Mouse (Mus musculus): Measurements from ENCODE around the gene Cd81. TPM values are rescaled to one million over a fixed set of nuclear protein-coding genes. Genes with fewer than 3 reads are reported as not detected.

Cd81 gene
- total RNA-seq (2021) = 100 to 1,000 TPM; 176 to 209 TPM
- long read RNA-seq, experiment 1, transcript Cd81-201 (8 exons, 1,533 nt) = major isoform, 501 of 519 reads
- long read RNA-seq, experiment 1, partial matches to known transcripts = 0 of 519 reads
- long read RNA-seq, experiment 1, other reads (novel, unspliced or antisense) = 18 of 519 reads
- long read RNA-seq, experiment 2, transcript Cd81-201 (8 exons, 1,533 nt) = major isoform, 524 of 548 reads
- long read RNA-seq, experiment 2, partial matches to known transcripts = 15 of 548 reads
- long read RNA-seq, experiment 2, other reads (novel, unspliced or antisense) = 9 of 548 reads

DNA sequence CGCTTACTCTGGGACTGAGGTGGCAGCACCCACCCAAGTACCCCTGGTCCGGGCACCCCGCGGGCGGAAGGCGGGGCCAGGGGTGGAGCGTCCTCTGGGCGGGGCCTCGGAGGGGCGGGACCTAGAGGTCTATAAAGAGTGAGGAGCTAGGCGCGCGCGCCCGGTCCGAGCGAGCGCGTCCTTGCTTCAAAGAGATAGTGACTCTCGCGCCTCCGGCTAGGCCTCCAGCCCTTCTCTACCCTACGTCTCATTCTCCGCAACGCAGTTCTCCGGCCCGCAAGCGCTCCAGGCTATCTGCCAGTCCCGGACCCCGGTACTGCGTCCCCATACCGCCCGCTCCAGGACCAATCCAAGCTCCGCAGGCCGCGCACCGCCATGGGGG, at the start of gene Cd81:
Gene Cd81 (plus strand): TSS at position 114 of the 382 bp plus-strand sequence.
- peak; percentile 88 for DNase-seq
- intact Hi-C loops (cut with DNase I; ENCODE audit: low total_unique reads) = loop anchor here (5.0 kb wide), 1 partner anchor 35 kb away; no protein-coding TSS in a partner anchor

DNA sequence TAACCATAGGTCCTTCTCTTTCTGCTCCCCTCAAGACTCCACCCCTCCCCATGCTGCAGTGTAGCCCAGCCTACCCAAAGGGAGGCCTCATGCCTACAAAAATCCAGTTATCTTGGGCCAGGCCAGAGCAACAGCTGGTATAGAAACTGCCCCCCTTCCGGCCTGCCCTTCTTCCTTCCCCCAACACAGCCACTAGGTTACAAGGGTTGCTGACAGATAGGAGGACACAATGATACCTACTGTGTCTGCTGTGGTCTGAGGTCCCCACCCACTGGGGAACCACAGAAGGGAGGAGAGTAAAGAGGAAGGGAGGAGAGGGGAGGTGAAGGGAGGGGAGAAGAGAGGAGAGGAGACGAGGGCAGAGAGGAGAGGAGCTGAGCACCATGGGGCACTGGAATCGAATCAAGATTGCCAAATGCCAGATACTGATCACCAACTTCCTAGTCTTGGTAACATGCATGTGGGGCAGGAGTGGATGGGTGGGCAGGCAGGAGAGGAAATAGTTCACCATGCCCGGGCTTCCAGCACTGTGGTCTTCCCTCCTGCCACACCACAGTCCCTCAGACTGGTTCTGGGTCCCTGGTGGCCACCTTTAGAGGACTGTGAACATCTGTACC, 47.7 kb upstream of the Cd81 start, which contains the start of gene Tspan32:
Gene Tspan32 (plus strand): TSS at position 320 of the 617 bp plus-strand sequence.
- DNase-seq = no peak
- intact Hi-C loops (cut with DNase I; ENCODE audit: low total_unique reads) = loop anchor here (5.0 to 10.0 kb wide), 2 partner anchors 132 to 470 kb away; partner anchors contain the start of gene Slc22a18

DNA sequence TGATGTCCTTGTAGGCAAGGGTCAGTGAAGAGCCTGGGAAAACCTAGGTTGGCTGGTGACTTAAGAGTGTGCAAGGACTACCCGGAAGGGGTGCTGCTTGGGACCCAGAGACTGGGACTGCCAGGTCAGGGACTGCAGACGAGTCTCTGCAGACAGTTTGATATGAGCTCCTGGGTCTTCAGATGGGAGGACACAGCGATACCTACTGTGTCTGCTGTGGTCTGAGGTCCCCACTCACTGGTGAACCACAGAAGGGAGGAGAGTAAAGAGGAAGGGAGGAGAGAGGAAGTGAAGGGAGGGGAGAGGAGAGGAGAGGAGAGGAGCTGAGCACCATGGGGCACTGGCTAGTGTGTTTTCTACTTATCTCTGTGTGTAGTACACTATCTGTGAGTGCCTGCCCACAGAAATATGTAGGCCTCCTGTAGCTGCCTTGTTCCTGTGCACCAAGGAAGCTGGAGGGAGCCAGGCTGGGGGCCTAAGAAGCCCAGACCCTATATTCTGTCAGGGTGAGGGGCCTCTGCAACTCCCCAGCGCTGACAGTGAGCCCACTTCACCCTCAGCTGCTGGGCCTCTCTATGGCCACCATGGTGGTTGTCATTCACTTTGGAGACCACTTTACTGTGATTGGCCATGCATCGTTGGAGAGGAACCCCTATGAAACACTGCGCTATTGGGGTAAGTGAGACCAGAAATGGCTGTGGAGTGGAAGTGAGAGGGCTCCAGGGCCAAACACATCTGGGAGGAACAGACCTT, 47.0 kb upstream of the Cd81 start:
- no peak for DNase-seq
- intact Hi-C loops (cut with DNase I; ENCODE audit: low total_unique reads) = loop anchor here (2.0 to 10.0 kb wide), 3 partner anchors 81 to 469 kb away; partner anchors contain the start of gene Slc22a18

DNA sequence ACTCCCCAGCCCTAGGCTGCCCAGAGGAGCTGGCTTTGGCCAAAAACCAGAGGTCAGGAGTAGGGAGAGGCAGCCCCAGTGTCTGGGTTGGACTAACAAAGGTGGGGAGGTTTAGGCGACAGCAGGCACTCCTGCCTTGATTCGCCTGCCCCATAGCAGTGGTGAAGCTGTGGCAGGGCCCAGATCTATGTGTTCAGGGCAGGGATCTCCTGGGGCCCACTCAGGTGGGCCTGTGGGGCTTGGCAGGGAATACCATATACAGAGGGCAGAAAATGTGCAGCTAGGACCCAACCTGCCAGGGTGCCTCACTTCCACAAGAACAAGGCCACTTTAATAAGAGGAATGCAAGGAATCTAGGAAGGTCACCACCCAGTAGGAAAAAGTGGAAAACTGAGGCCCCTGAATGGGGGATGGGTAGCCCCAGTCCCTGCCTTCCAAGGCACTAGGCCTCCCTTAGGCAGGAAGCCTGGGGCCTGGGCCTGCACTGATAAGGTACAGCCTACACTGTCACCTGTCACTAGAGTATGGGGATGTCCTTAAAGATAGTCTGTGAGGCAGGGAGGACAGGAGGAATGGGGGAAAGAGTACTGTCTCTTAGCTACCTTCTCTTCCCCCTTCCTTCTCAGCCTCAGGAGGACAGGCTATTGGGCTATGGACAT, 46.3 kb upstream of the Cd81 start:
- no peak for DNase-seq
- intact Hi-C loops (cut with DNase I; ENCODE audit: low total_unique reads) = loop anchor here (2.0 to 10.0 kb wide), 3 partner anchors 81 to 469 kb away; partner anchors contain the start of gene Slc22a18

DNA sequence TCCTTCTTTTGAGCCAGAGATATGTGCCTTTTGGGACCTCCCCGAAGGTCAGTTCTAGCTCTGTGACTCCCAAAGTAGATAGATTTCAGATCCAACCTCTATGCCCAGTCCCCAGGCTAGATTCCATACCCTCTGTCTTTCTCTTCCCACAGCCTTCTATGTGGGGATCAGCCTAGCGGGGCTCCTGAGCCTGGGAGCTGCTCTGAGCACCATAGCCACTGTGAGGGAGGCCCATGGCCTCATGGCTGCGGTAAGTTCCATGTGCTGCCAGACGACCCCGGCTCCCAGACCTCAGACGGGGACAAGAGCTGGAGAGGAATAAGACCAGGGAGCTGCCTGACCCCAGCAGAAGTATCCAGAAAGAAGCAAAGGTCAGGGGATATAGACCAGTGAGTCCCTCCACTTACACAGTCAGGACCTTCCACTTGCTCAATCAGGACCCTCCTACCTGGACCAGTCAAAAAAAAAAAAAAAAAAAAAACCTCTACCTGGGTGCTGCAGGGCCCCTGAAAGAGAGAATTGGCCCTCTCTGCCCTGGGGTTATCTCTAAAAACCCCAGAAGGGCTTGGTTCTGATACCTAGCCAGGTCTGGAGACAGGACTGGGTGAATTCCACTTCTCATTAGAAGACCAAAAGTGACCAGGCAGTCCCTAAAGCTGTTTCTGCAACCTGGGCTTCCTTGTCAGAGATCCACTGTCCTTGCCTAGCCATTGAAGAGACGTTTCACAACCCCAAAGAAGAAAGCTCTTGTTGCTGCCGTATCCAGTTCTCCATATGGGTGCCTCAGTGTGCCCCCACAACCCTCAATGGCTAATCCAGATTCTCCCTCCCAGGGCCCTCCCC, 45.6 kb upstream of the Cd81 start:
- intact Hi-C loops (cut with DNase I; ENCODE audit: low total_unique reads) = loop anchor here (2.0 to 10.0 kb wide), 3 partner anchors 80 to 468 kb away; partner anchors contain the start of gene Slc22a18
- no peak for DNase-seq

DNA sequence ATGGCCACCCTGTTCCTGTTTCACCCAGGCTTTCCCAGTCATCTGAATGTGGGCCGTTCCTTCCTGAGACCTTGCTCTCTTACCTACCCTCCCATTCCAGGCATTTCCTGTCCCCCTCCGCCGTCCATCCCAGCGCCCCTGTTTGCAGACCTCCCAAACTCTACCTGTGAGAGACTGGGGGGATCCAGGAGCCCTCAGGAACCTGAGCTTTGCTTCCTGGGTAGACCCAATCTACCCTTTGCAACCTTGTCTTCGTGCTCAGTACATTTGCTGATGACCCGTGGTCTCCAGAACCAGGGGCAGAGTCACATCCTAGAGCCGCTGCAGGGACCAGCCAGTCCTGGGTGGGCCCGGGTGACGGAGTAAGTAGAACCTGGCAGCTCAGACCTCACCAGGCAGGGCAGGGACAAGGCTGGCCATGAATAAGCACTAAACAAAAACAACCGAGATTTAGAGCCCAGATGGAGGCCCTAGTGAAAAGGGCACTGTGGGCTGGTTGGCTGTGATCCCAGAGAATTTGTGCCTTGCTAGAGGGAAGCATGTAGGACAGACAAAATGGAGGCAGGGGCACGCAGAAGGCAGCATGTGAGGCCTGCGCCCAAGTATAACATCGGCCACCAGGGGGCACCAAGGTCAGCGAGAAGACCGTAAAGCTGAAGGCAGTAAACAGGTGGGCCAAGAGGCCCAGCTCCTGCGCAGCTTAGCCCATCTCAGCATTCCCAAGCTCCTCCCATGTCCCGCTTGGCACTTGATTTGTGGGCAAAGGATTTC, 44.8 kb upstream of the Cd81 start:
- intact Hi-C loops (cut with DNase I; ENCODE audit: low total_unique reads) = loop anchor here (2.0 to 10.0 kb wide), 3 partner anchors 79 to 467 kb away; partner anchors contain the start of gene Slc22a18
- DNase-seq = peak; percentile 94

DNA sequence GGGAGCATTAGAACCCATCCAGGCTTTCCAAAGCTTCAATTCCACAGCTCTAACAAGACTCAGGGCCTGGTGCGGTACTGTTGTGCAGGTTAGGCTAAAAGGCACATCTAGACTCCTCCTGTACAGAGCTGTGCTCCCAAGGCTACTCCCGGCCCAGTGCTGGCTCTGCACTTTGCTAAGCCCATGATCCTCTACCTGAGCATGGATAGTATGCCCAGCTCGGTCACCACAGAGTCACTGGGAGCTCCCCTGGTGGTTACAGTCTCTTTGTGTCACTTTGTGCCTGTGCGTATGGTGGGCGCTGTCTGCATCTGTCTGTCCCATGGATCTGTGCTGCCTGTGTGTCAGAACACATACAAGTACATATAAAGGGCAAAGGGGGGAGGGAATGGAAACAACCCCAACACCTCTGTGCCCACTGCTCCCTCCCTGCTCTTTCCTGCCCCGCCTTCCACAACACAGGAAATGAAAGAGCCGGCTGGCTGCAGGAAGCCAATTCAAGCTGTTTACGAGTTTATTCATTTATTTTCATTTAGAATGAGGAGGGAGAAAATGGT, 44.1 kb upstream of the Cd81 start:
- DNase-seq = peak; percentile 49
- intact Hi-C loops (cut with DNase I; ENCODE audit: low total_unique reads) = loop anchor here (5.0 to 10.0 kb wide), 2 partner anchors 129 to 466 kb away; partner anchors contain the start of gene Slc22a18

DNA sequence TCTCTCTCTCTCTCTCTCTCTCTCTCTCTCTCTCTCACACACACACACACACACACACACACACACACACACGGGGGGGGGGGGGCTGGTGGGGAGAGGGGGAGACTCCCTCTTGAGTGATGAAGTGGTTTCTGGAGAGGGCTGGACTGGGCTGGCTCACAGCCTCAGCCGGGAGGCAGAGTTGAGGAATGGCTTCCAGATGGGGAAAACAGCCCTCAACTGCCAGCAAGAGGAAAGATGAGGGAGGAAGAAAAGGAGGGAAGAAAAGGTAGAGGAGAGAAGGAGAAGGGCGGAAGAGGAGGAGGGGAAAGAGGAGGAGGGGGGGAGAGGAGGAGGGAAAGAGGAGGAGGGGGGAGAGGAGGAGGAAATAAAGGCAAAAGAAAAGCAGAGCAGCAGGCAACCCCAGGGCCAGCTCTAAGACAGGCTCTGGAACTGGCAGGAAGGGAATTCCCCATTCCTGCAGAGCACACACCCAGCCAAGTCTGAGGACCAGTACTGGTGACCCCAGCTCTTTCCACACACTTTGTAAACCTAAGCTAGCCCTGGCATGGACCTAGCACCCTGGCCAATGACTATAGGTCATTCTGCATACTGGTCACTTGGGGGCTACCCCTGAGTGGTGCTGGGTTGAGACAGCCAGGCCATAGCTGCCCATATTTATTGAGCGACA, 43.4 kb upstream of the Cd81 start:
- intact Hi-C loops (cut with DNase I; ENCODE audit: low total_unique reads) = loop anchor here (5.0 to 10.0 kb wide), 2 partner anchors 128 to 466 kb away; partner anchors contain the start of gene Slc22a18
- DNase-seq = peak; percentile 70

DNA sequence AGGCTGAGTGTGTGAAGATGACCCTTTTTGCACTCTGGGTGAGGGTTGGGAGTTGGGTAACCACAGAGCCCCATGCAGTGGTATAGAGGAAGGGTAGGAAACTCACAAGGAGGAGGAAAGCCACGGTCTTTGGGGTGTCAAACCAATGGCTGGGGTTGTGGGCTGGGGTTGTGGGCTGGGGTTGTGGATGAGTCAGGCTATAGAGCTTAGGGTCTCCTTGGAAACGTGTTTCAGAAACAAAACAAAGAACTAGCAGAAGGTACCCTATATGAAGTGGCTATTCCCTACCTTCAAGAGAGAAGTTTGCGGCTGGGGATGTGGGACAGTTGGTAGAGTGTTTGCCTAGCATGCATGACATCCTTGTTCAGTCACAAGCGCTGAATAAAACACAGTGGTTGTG, 42.5 kb upstream of the Cd81 start:
- no peak for DNase-seq
- intact Hi-C loops (cut with DNase I; ENCODE audit: low total_unique reads) = loop anchor here (5.0 to 10.0 kb wide), 2 partner anchors 127 to 465 kb away; partner anchors contain the start of gene Slc22a18

DNA sequence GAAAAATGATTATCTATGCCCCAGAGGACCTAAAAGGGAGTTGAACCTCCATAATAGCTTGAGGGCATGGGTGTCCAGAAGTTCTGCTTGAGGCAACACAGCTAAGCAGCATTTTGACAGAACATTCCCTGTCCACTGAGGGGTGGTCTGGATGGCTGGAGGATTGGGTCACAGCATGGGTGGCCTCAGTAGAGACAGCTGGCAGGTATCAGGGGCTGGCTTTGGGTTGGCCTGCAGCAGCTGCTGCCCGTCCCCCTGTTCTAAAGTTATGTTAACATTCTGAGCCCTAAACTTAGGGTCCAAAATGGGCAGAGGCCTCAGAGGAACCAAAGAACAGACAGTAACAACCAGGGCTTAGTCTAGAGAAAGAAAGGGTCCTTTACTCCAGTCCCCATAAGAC, 41.3 kb upstream of the Cd81 start:
- DNase-seq = no peak
- intact Hi-C loops (cut with DNase I; ENCODE audit: low total_unique reads) = no loop called here

DNA sequence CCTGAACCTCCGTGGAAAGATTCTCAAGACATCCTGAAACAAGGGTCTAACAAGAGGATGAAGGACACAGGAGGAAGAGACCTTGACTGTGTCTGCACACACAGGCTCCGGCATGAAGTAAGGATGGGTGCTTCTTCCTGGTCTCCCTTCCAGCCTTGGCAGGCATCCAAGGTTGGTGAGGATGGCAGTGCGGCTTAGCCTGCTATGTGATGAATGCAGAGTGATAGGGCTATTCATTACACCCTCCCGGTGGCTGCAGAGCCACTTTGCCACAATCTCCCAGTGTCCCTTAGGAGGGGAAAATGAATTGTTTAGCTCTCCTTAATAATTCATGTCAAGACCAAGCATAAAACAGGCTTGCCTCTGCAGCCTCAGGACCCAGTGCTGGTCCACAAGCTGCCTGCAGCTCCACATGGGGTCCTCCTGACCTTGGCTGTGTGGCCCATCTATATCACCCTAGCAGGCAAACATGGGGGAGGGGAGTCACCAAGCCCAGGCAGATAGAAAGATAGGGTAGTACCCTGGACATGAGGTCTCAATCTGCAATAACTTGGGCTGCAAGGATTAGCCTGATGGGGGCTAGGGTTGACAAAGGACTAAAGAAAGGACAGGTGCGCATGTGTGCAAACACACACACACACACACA, 40.2 kb upstream of the Cd81 start:
- intact Hi-C loops (cut with DNase I; ENCODE audit: low total_unique reads) = no loop called here
- peak; percentile 40 for DNase-seq

DNA sequence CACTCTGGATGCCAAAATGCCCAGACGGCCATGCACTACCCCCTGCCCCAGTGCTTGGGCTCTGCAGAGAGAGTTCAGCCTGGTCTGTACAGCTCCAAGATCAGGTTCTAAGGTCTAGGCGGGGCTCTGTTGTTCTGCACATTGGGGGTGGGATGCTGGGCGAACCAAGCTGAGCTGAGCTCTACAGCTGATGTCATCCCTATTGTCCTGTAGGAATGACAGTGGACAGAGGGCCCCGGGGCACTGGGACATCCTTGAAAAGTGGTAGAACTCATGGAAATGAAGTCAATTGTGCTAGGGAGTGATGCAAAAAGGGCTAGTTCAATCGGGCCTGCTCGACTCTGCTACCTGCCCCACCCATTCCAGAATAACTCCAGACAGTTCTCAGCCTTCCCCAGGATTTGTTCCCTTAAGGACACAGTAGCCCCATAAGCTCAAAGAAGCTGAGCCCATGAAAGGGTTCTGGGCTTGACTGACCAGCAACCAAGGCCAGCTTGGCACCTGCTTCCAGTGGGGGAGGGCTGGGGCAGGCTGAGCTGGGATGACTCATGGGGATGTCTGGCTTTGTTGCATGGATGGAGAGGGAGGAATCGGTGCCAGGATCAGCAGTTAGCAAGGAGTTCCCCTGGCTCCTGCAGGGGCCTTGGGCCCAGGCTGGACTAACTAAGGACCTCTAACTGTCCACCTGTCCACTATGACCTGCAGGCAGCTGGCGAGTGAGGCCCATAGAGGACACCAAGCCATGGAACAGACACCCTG, 38.9 kb upstream of the Cd81 start:
- peak; percentile 90 for DNase-seq
- intact Hi-C loops (cut with DNase I; ENCODE audit: low total_unique reads) = no loop called here

DNA sequence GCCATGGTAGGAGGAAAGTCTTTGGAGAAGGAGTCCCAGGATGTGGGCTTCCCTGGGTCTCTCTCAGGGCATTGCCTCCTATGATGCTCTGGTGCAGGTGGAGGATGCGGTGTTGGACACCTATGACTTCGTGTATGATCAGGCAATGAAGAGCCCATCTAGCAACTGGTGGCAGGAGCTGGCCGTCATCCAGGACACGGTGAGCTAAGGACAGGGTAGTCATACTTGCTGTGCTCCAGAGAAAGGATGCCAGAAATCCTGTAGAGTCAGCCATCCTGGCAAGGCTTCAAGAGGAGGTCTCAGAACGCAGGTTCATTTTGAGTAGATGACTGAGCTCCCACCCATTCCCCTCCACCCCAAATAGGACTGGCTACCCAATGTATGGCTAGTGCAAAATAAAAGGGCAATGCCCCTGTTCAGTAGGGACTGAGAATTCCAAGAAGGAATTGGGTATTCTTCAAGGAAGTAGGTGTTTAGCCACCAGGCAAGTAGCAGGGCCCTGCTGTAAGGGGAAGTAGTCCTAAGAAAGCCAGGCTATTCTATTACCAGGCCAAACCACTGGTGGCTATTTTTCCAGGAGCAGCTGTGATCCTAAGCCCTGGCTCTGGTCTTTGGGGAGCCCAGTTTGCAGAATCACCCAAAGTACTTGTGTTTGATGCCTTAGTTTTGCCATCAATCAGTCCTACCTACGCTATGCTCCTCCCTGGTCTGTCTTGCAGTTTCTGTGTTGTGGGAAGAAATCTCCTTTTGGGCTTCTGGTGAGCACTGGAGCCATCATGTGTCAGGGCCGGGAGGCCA, 37.5 kb upstream of the Cd81 start:
- intact Hi-C loops (cut with DNase I; ENCODE audit: low total_unique reads) = loop anchor here (5.0 kb wide), 1 partner anchor 37 kb away; the partner anchor contains the start of gene Cd81
- DNase-seq = no peak

DNA sequence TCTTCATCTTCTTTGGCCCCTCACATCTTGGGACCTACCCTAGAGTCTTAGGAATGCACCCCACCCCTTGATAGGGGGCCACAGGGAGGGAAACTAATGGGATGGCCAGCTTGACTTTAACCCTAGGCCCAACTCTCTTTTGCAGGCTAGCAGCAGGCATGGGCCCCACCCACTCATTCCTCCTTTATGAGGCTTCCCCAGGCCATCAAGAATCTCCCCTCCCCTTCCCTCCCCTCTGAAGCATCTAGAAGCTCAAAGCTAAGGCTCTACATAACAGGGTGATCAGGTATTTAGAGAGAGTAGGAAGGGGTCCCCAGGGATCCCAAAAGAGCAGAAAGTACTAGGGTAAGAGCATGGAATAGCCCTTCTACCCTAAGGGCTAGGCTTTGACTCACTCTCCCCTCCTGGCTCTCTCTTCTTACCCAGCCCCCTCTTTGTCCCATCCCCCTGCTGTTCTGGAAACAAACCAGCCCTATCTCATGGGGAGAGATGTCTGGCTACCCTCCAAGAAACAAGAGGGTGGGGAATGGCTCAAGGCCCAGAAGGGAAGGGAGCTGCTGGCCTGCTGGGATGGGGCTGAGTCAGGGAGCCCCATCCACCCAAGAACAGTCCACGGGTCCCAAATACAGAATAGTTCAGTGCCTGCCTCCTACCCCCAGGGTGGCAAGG, 36.6 kb upstream of the Cd81 start:
- DNase-seq = peak; percentile 57
- intact Hi-C loops (cut with DNase I; ENCODE audit: low total_unique reads) = loop anchor here (5.0 kb wide), 1 partner anchor 36 kb away; the partner anchor contains the start of gene Cd81
